Mouse (Mus musculus) lung, postnatal 0 days (tissue): Measurements from ENCODE around the gene Apln.

Experiments used
- CTCF ChIP-seq: IDR thresholded peaks from 2 replicates; pipeline ENCODE4 v1.5.1; 2016; ENCODE audit warnings: antibody characterized with exemption, mild to moderate bottlenecking
- EP300 ChIP-seq: IDR thresholded peaks from 2 replicates; pipeline ENCODE4 v1.6.1; 2016; ENCODE audit warnings: antibody characterized with exemption, mild to moderate bottlenecking, control low read depth

- TF ChIP-seq CTCF (no peak), EP300 (no peak)
Observed at GRCm38 (mm10) chrX:47977078-47977477, 57.6 kb downstream of the Apln start.
